Mouse (Mus musculus) heart, embryonic 15.5 days (tissue): ENCODE measurements around the gene Kif1b. TPM values are rescaled to one million over a fixed set of nuclear protein-coding genes. Genes with fewer than 3 reads are reported as not detected.
"Not testable (repeated sequence)": the region's sequence is repeated elsewhere in the genome, so short reads cannot be mapped to it uniquely, and the experiment has no call there.

Experiments
- ATAC-seq: fragments of 200-750 bp; cut with Nextera tagmentation; replicated peaks from 2 replicates; pipeline ENCODE4 v1.8.0; 2017; ENCODE audit warnings: low read depth, moderate TSS enrichment; ENCODE audit not compliant: insufficient number of reproducible peaks, insufficient read depth, low FRiP score
- H3K27ac ChIP-seq: fragments of 300-500 bp; sonication (generic); 2 replicates; pipeline ENCODE4 v1.5.1; 2015; ENCODE audit warnings: mild to moderate bottlenecking, inconsistent platforms
- H3K27me3 ChIP-seq: fragments of 300-500 bp; sonication (generic); 2 replicates; pipeline ENCODE4 v1.6.1; 2015; ENCODE audit warnings: inconsistent platforms
- H3K36me3 ChIP-seq: fragments of 300-500 bp; sonication (generic); 2 replicates; pipeline ENCODE4 v1.6.1; 2015; ENCODE audit warnings: mild to moderate bottlenecking, inconsistent platforms
- H3K4me1 ChIP-seq: fragments of 300-500 bp; sonication (generic); replicated peaks from 2 replicates; pipeline ENCODE4 v1.6.1; 2015; ENCODE audit warnings: inconsistent platforms
- H3K4me2 ChIP-seq: fragments of 300-500 bp; sonication (generic); 2 replicates; pipeline ENCODE4 v1.6.1; 2015; ENCODE audit warnings: inconsistent platforms, mild to moderate bottlenecking, moderate library complexity
- H3K4me3 ChIP-seq: fragments of 300-500 bp; sonication (generic); 2 replicates; pipeline ENCODE4 v1.5.1; 2015; ENCODE audit warnings: mild to moderate bottlenecking, inconsistent platforms
- H3K9ac ChIP-seq: fragments of 300-500 bp; sonication (generic); 2 replicates; pipeline ENCODE4 v1.6.1; 2015; ENCODE audit warnings: mild to moderate bottlenecking, inconsistent platforms
- H3K9me3 ChIP-seq: fragments of 300-500 bp; sonication (generic); replicated peaks from 2 replicates; pipeline ENCODE4 v1.6.1; 2016; ENCODE audit warnings: inconsistent platforms
- WGBS: fragments of 180-500 bp; shearing (Covaris S2); methylation state at CpG from one replicate; pipeline ENCODE4 v1.1.7; 2015; ENCODE audit warnings: mixed read lengths; 5-methylcytosine and 5-hydroxymethylcytosine counted together
- polyA plus RNA-seq: library from polyadenylated mRNA; unstranded; fragments of >200 nt; fragmentation: Nextera tagmentation; extraction: Ambion mirVana; gene quantifications from 2 replicates; pipeline ENCODE4 v1.2.1, GENCODE M21; 2015

Gene Kif1b
- polyA plus RNA-seq, 1 experiment from 2014 or later: 42.8 TPM

GRCm38 (mm10) chr4:149215397-149215796 is 92.1 kb downstream of the Kif1b start:
- H3K9ac ChIP-seq: no peak overlapping the region
- no peak overlapping the region for H3K4me2 ChIP-seq
- H3K4me3 ChIP-seq: no peak overlapping the region
- no peaks in the 10 kb centered on the region for H3K9me3 ChIP-seq
- 42% methylated on average over 2 of the region's 2 CpGs for WGBS
- no peak for ATAC-seq
- H3K27ac ChIP-seq: no peak overlapping the region
- peaks cover 45% of the 10 kb centered on the region for H3K36me3 ChIP-seq
- peaks cover 6% of the 10 kb centered on the region for H3K4me1 ChIP-seq
- no peaks in the 10 kb centered on the region for H3K27me3 ChIP-seq

- not testable (repeated sequence) for H3K9ac ChIP-seq, H3K9me3 ChIP-seq, H3K4me3 ChIP-seq, H3K27ac ChIP-seq, H3K4me1 ChIP-seq, H3K4me2 ChIP-seq, ATAC-seq, H3K27me3 ChIP-seq
- peaks cover 47% of the 10 kb centered on the region for H3K36me3 ChIP-seq
- WGBS: 97% methylated on average over 2 of the region's 2 CpGs
Measured at GRCm38 (mm10) chr4:149214468-149214867, 93.0 kb downstream of the Kif1b start.

GRCm38 (mm10) chr4:149213466-149213865 is 94.0 kb downstream of the Kif1b start:
- Histone ChIP-seq H3K9me3 (no peaks in the 10 kb centered on the region), H3K36me3 (peaks cover 48% of the 10 kb centered on the region), H3K4me1 (no peaks in the 10 kb centered on the region), H3K9ac (no peak overlapping the region), H3K4me3 (no peak overlapping the region), H3K27ac (no peak overlapping the region), H3K4me2 (no peak overlapping the region), H3K27me3 (no peaks in the 10 kb centered on the region)
- ATAC-seq: no peak
- 90% methylated on average over 9 of the region's 9 CpGs for WGBS

- not testable (repeated sequence) for H3K27ac ChIP-seq, H3K4me2 ChIP-seq, H3K27me3 ChIP-seq, H3K4me1 ChIP-seq, H3K9ac ChIP-seq, ATAC-seq, H3K4me3 ChIP-seq, H3K9me3 ChIP-seq
- H3K36me3 ChIP-seq: peaks cover 66% of the 10 kb centered on the region
- WGBS: 92% methylated on average over 6 of the region's 6 CpGs
Measured at GRCm38 (mm10) chr4:149211441-149211840, 96.1 kb downstream of the Kif1b start.

GRCm38 (mm10) chr4:149202467-149202866 is 105.0 kb downstream of the Kif1b start:
- Histone ChIP-seq H3K9ac (no peak overlapping the region), H3K4me1 (no peaks in the 10 kb centered on the region; the same call in 1 of the 2 replicates), H3K4me3 (no peak overlapping the region), H3K27me3 (no peaks in the 10 kb centered on the region), H3K27ac (no peak overlapping the region), H3K4me2 (no peak overlapping the region), H3K9me3 (no peaks in the 10 kb centered on the region), H3K36me3 (peaks cover 78% of the 10 kb centered on the region)
- WGBS: 34% methylated on average over 3 of the region's 3 CpGs
- no peak for ATAC-seq

- no peak overlapping the region for H3K4me2 ChIP-seq
- 86% methylated on average over 4 of the region's 4 CpGs for WGBS
- H3K9ac ChIP-seq: no peak overlapping the region
- H3K27me3 ChIP-seq: no peaks in the 10 kb centered on the region
- ATAC-seq: no peak
- no peaks in the 10 kb centered on the region; the same call in 1 of the 2 replicates for H3K4me1 ChIP-seq
- no peak overlapping the region for H3K27ac ChIP-seq
- H3K9me3 ChIP-seq: no peaks in the 10 kb centered on the region
- H3K4me3 ChIP-seq: no peak overlapping the region
- peaks cover 78% of the 10 kb centered on the region for H3K36me3 ChIP-seq
Measured at GRCm38 (mm10) chr4:149201110-149201509, 106.4 kb downstream of the Kif1b start.

- H3K9me3 ChIP-seq: no peaks in the 10 kb centered on the region
- ATAC-seq: no peak
- WGBS: 76% methylated on average over 1 of the region's 1 CpGs
Measured at GRCm38 (mm10) chr4:149197180-149197579, 110.3 kb downstream of the Kif1b start.

GRCm38 (mm10) chr4:149191103-149191502 is 116.4 kb downstream of the Kif1b start:
- H3K9me3 ChIP-seq: no peaks in the 10 kb centered on the region
- no peak for ATAC-seq
- no peak overlapping the region for H3K27ac ChIP-seq
- no peaks in the 10 kb centered on the region for H3K27me3 ChIP-seq
- peaks cover 66% of the 10 kb centered on the region for H3K36me3 ChIP-seq
- no peak overlapping the region for H3K4me2 ChIP-seq
- WGBS: 36% methylated on average over 7 of the region's 7 CpGs
- H3K4me1 ChIP-seq: no peaks in the 10 kb centered on the region
- no peak overlapping the region for H3K9ac ChIP-seq
- H3K4me3 ChIP-seq: no peak overlapping the region

More at GRCm38 (mm10) chr4:149197180-149197579, 110.3 kb downstream of the Kif1b start:
- H3K27ac ChIP-seq: no peak overlapping the region
- no peaks in the 10 kb centered on the region for H3K27me3 ChIP-seq
- no peak overlapping the region for H3K4me2 ChIP-seq
- peaks cover 69% of the 10 kb centered on the region for H3K36me3 ChIP-seq
- no peak overlapping the region for H3K4me3 ChIP-seq
- no peak overlapping the region for H3K9ac ChIP-seq
- no peaks in the 10 kb centered on the region for H3K4me1 ChIP-seq

- no peak overlapping the region for H3K4me3 ChIP-seq
- ATAC-seq: no peak
- H3K4me1 ChIP-seq: no peaks in the 10 kb centered on the region
- no peaks in the 10 kb centered on the region for H3K27me3 ChIP-seq
- H3K27ac ChIP-seq: no peak overlapping the region
- H3K36me3 ChIP-seq: peaks cover 77% of the 10 kb centered on the region
- H3K9ac ChIP-seq: no peak overlapping the region
- WGBS: 94% methylated on average over 2 of the region's 2 CpGs
- H3K4me2 ChIP-seq: no peak overlapping the region
- H3K9me3 ChIP-seq: no peaks in the 10 kb centered on the region
Measured at GRCm38 (mm10) chr4:149188563-149188962, 118.9 kb downstream of the Kif1b start.

- H3K27me3 ChIP-seq: no peaks in the 10 kb centered on the region
- ATAC-seq: no peak
- no peak overlapping the region for H3K27ac ChIP-seq
- H3K4me2 ChIP-seq: no peak overlapping the region
- 54% methylated on average over 4 of the region's 4 CpGs for WGBS
- H3K4me1 ChIP-seq: no peaks in the 10 kb centered on the region
- peaks cover 83% of the 10 kb centered on the region for H3K36me3 ChIP-seq
- H3K4me3 ChIP-seq: no peak overlapping the region
- H3K9me3 ChIP-seq: no peaks in the 10 kb centered on the region
- no peak overlapping the region for H3K9ac ChIP-seq
Measured at GRCm38 (mm10) chr4:149182755-149183154, 124.7 kb downstream of the Kif1b start.

GRCm38 (mm10) chr4:149182192-149182591 is 125.3 kb downstream of the Kif1b start:
- H3K4me2 ChIP-seq: no peak overlapping the region
- H3K27me3 ChIP-seq: no peaks in the 10 kb centered on the region
- H3K9ac ChIP-seq: no peak overlapping the region
- no peaks in the 10 kb centered on the region for H3K9me3 ChIP-seq
- H3K4me3 ChIP-seq: no peak overlapping the region
- H3K4me1 ChIP-seq: no peaks in the 10 kb centered on the region
- 84% methylated on average over 7 of the region's 7 CpGs for WGBS
- H3K36me3 ChIP-seq: peaks cover 77% of the 10 kb centered on the region
- no peak overlapping the region for H3K27ac ChIP-seq
- ATAC-seq: no peak

GRCm38 (mm10) chr4:149179573-149179972 is 127.9 kb downstream of the Kif1b start:
- WGBS: 50% methylated on average over 4 of the region's 4 CpGs
- H3K27ac ChIP-seq: no peak overlapping the region
- H3K27me3 ChIP-seq: no peaks in the 10 kb centered on the region
- no peak overlapping the region for H3K4me2 ChIP-seq
- H3K4me3 ChIP-seq: no peak overlapping the region
- no peaks in the 10 kb centered on the region for H3K4me1 ChIP-seq
- no peak overlapping the region for H3K9ac ChIP-seq
- H3K36me3 ChIP-seq: peaks cover 55% of the 10 kb centered on the region
- no peak for ATAC-seq
- no peaks in the 10 kb centered on the region for H3K9me3 ChIP-seq
